Mouse (Mus musculus): ENCODE measurements around the gene C1galt1c1. TPM values are rescaled to one million over a fixed set of nuclear protein-coding genes. Genes with fewer than 3 reads are reported as not detected.

Gene C1galt1c1
- polyA plus RNA-seq (2017; shearing (Covaris generic)) = 10 to 100 TPM; 18.8 to 30.4 (median 24.1) TPM

DNA sequence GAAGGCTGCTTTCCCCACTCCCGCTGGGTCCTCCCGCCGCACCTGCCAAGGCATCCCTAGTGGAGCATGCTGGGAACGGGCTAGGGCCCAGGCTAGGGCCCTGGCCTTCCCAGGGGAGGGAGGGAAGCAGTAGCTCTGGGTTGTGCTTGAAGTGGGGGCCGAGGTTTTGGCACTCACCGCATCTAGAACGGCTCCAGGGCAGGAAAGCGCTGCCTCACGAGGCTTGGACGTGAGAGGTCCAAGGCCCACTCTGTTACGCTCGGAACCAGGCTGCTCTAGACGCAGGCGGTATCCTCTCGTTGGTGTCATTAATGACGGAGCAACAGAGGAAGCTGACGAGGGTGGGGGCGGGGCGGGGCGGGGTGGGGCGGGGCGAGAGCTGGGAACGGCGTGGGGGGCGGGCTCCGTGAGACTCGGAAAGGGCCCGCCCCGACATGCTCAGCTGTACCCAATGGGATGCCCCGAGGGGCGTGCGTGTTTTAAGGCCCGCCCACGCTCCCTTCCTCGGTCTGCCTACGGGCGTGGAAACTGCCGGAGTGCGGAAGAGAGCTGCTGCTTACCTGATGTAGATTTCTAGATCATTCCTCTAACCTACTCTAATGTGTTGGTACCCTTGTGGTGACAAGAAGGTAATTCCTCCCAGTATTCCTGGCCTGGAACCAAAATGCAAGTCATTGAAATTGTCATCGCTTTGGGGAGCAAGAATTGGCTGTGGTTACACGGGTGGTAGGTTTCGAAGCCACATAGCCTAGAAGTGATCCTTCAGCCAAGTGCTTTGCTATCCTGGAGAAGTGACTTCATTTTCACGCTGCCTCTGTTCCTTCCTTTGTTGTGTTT is at the start of gene C1galt1c1:
Gene C1galt1c1 (minus strand): TSS at position 287 of the 837 bp plus-strand sequence.
- ATAC-seq = peak; percentile 91

DNA sequence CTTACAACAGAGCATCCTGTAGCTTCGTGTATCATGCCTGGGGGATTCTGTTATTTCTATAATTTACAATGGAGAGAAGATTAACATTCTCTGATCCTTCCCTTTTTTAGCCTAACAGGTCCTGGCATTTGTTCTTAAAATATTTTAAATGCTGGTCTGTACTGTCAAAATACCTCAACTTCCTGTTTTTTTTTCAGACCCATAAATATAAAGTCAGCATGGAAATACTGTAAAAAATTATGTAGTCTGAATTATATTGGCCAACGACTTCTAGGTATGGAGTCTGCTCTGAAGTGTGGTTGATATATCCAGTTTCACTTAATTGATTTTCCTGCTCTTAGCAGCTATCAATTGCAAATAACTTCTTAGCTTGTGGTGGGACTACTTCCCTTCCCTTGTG is 47.1 kb upstream of the C1galt1c1 start:
- ATAC-seq = no peak

GRCm38 (mm10) chrX:38669111-38669903 is 34.4 kb upstream of the C1galt1c1 start:
- no peak for ATAC-seq

- no peak for ATAC-seq
Observed at GRCm38 (mm10) chrX:38656206-38656883, 21.5 kb upstream of the C1galt1c1 start.

DNA sequence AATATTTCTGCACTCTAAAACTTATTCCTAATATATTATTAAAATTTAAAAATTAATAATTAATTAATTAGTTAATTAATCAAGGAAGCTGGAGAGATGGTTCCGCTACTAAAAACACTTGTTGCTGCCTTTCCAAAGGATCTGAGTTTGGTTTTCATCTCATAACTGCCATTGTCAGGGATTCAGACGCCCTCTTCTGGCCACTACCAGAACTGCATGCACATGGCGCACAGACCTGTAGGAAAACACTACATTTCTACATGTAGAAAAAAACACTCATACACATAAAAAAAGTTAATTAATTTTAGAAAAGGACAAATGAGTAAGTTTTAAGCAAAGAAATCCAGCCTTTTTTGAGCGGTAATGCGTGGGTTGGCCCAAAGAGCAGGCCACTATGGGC is 19.8 kb upstream of the C1galt1c1 start:
- no peak for ATAC-seq

GRCm38 (mm10) chrX:38653181-38653580 is 18.3 kb upstream of the C1galt1c1 start:
- ATAC-seq = no peak

DNA sequence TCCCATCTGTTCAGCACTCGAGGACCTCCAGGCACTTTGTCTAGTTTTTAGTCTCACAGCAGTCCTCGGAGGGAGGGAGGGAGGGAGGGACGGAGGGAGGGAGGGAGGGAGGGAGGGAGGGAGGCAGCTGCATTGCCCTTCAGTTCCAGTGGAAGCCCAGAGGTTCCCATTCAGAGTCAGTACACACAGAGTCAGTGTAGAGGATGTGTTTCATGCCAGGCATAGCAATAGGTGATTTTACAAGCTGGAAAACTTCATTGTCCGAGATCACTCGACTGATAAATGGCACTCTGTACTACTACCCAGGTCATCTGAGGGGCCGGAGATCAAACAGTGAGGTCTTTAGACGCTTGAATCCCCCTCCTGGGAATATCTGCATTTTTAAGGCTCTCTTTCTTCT is 16.3 kb upstream of the C1galt1c1 start:
- ATAC-seq = no peak

- ATAC-seq = no peak
Observed at GRCm38 (mm10) chrX:38650404-38651039, 15.6 kb upstream of the C1galt1c1 start.

GRCm38 (mm10) chrX:38642183-38642582 is 7.3 kb upstream of the C1galt1c1 start:
- ATAC-seq = no peak

GRCm38 (mm10) chrX:38641435-38641834 is 6.5 kb upstream of the C1galt1c1 start:
- ATAC-seq = no peak

GRCm38 (mm10) chrX:38635638-38635931 is 698 bp upstream of the C1galt1c1 start:
- ATAC-seq = no peak

GRCm38 (mm10) chrX:38600995-38601369 is 33.9 kb downstream of the C1galt1c1 start:
- peak; percentile 74 for ATAC-seq

GRCm38 (mm10) chrX:38600177-38600994 is 34.5 kb downstream of the C1galt1c1 start, which contains the start of gene Mcts1:
Gene Mcts1 (plus strand): TSS chrX:38600578.
- ATAC-seq = peak; percentile 95

- no peak for ATAC-seq
Observed at GRCm38 (mm10) chrX:38593180-38593889, 41.6 kb downstream of the C1galt1c1 start.

DNA sequence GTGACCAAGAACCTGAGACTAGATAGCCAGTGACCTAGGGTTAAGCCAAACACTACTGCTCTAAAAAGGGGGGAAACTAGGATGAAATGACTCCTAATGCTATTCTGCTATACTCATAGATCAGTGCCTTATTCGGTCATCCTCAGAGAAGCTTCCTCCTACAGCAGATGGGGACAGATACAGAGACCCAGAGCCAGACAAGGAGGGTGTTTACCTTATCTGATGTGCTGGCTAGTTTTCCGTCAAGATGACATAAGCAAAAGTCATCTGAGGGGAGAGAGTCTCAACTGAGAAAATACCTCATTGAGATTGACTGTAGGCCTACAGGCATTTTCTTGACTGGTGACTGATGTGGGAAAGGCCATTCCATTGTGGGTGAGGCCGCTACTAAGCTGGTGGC is 43.1 kb downstream of the C1galt1c1 start:
- no peak for ATAC-seq

GRCm38 (mm10) chrX:38589827-38590226 is 45.1 kb downstream of the C1galt1c1 start:
- no peak for ATAC-seq

DNA sequence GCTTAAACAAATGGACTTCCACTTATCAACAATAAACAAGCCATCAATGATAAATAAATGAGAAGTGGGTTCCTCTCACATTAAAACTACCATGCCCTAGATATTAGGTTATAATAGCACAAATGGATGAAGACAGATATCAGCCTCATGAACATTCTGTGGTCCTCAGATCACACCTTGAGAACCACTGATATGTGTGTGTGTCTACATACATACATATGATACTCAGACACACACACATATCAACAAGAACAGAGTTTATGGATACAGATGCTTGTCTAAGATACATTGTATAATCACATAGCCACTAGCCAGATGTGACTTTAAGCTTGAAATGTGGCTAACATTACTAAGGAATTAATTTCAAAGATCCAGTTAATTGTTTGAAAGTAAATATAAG is 51.6 kb downstream of the C1galt1c1 start:
- no peak for ATAC-seq

DNA sequence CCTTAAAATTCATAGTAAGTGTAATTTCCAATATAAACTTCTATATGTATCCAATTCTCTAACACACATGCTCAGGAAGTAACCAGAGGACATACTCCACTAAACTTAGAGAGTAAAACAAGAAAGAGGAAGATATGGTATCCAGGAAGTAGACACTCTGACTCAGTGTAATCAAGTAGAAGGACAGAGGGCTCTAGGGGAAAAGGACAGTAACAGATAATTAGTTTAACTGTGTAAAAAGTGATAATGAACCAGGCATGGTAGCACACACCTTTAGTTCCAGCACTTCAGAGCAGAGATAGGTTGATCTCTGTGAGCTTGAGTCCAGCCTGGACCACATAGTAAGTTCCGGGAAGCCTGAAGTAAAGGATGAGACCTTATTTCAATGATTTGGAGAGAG is 53.7 kb downstream of the C1galt1c1 start:
- no peak for ATAC-seq

All from inflammation-experienced regulatory T-cells, adult 6 months (primary cell).